Mouse (Mus musculus): Measurements from ENCODE around the gene Trpm6. TPM values are rescaled to one million over a fixed set of nuclear protein-coding genes. Genes with fewer than 3 reads are reported as not detected.

Trpm6 gene
- total RNA-seq (2012; rRNA removed), result 0.53 and 0.80 TPM in 2 replicates

GRCm38 (mm10) chr19:18749598-18750339, at the start of gene Trpm6:
Gene Trpm6 (plus strand): TSS chr19:18749983.
- Histone ChIP-seq H3K9me3 (ENCODE audit: control insufficient read depth, insufficient read depth, low read depth, low read length) (no peaks in the 10 kb centered on the region), H3K27ac (ENCODE audit: insufficient read depth, low read depth, low read length, poor library complexity, severe bottlenecking) (no peak within 1 kb of the TSS), H3K36me3 (ENCODE audit: control insufficient read depth, insufficient read depth, low read length, poor library complexity, severe bottlenecking) (no peaks in the 10 kb centered on the region), H3K4me1 (ENCODE audit: control insufficient read depth in 2 of 2, insufficient read depth in 2 of 2, low read length in 2 of 2, poor library complexity in 1 of 2) (no peaks in the 10 kb centered on the region), H3K4me3 (ENCODE audit: insufficient read depth in 1 of 2, low read depth in 1 of 2, low read length in 2 of 2, poor library complexity in 1 of 2, severe bottlenecking in 1 of 2) (peak within 1 kb of the TSS; percentile 45 to 63), H3K9ac (ENCODE audit: insufficient read depth, low read depth, low read length, poor library complexity, severe bottlenecking) (peak within 1 kb of the TSS; percentile 56)
- TF ChIP-seq MAFK (IDR thresholded peaks at IDR 0.05; ENCODE audit: insufficient read depth, low read depth, low read length), result no peak
- no peak for TF ChIP-seq HCFC1 (IDR thresholded peaks at IDR 0.05; ENCODE audit: borderline replicate concordance, insufficient read depth, low read length)
- no peak for TF ChIP-seq ZC3H11A (IDR thresholded peaks at IDR 0.05; ENCODE audit: borderline replicate concordance, low read depth, low read length)
- TF ChIP-seq ZNF384 (IDR thresholded peaks at IDR 0.05; ENCODE audit: low read depth, low read length), result no peak
- TF ChIP-seq CHD2 (IDR thresholded peaks at IDR 0.05; ENCODE audit: low read depth, low read length), result no peak
- in situ Hi-C loops (cut with MboI; ENCODE audit: low sequenced_read_pairs in 2 of 2, unreplicated experiment in 2 of 2), result no loop called here
- DNase-seq (ENCODE audit: low read depth, low spot score), result no peak

- peaks cover 4% of the 10 kb centered on the region in 2 experiments; a peak in 2 of 4 replicates for H3K4me1 ChIP-seq (ENCODE audit: control insufficient read depth in 2 of 2, insufficient read depth in 2 of 2, low read length in 2 of 2, poor library complexity in 1 of 2)
- no peak overlapping the region for H3K27ac ChIP-seq (ENCODE audit: insufficient read depth, low read depth, low read length, poor library complexity, severe bottlenecking)
- no peaks in the 10 kb centered on the region for H3K9me3 ChIP-seq (ENCODE audit: control insufficient read depth, insufficient read depth, low read depth, low read length)
- no peak overlapping the region for H3K9ac ChIP-seq (ENCODE audit: insufficient read depth, low read depth, low read length, poor library complexity, severe bottlenecking)
- no peak overlapping the region for H3K4me3 ChIP-seq (ENCODE audit: insufficient read depth in 1 of 2, low read depth in 1 of 2, low read length in 2 of 2, poor library complexity in 1 of 2, severe bottlenecking in 1 of 2)
- TF ChIP-seq ZNF384 (IDR thresholded peaks at IDR 0.05; ENCODE audit: low read depth, low read length) (no peak), CHD2 (IDR thresholded peaks at IDR 0.05; ENCODE audit: low read depth, low read length) (no peak), MAFK (IDR thresholded peaks at IDR 0.05; ENCODE audit: insufficient read depth, low read depth, low read length) (no peak), HCFC1 (IDR thresholded peaks at IDR 0.05; ENCODE audit: borderline replicate concordance, insufficient read depth, low read length) (no peak), ZC3H11A (IDR thresholded peaks at IDR 0.05; ENCODE audit: borderline replicate concordance, low read depth, low read length) (no peak)
- in situ Hi-C loops (cut with MboI; ENCODE audit: low sequenced_read_pairs in 2 of 2, unreplicated experiment in 2 of 2), result no loop called here
- H3K36me3 ChIP-seq (ENCODE audit: control insufficient read depth, insufficient read depth, low read length, poor library complexity, severe bottlenecking), result no peaks in the 10 kb centered on the region; the same call in 1 of the 2 replicates
- DNase-seq (ENCODE audit: low read depth, low spot score), result no peak
These were observed 41.7 kb upstream of the Trpm6 start for GRCm38 (mm10) chr19:18708101-18708500.

- in situ Hi-C loops (cut with MboI; ENCODE audit: low sequenced_read_pairs in 2 of 2, unreplicated experiment in 2 of 2), result no loop called here
- no peak overlapping the region for H3K27ac ChIP-seq (ENCODE audit: insufficient read depth, low read depth, low read length, poor library complexity, severe bottlenecking)
These were observed 38.9 kb upstream of the Trpm6 start for GRCm38 (mm10) chr19:18710903-18711302.

GRCm38 (mm10) chr19:18711589-18711988, 38.2 kb upstream of the Trpm6 start:
- H3K4me3 ChIP-seq (ENCODE audit: insufficient read depth in 1 of 2, low read depth in 1 of 2, low read length in 2 of 2, poor library complexity in 1 of 2, severe bottlenecking in 1 of 2), result no peak overlapping the region
- peak overlapping the region; percentile 24; the same call in 1 of the 2 replicates for H3K27ac ChIP-seq (ENCODE audit: insufficient read depth, low read depth, low read length, poor library complexity, severe bottlenecking)
- no peak overlapping the region for H3K9ac ChIP-seq (ENCODE audit: insufficient read depth, low read depth, low read length, poor library complexity, severe bottlenecking)
- in situ Hi-C loops (cut with MboI; ENCODE audit: low sequenced_read_pairs in 2 of 2, unreplicated experiment in 2 of 2), result no loop called here
- no peaks in the 10 kb centered on the region for H3K9me3 ChIP-seq (ENCODE audit: control insufficient read depth, insufficient read depth, low read depth, low read length)
- DNase-seq (ENCODE audit: low read depth, low spot score), result no peak
- no peak for TF ChIP-seq MAFK (IDR thresholded peaks at IDR 0.05; ENCODE audit: insufficient read depth, low read depth, low read length)
- TF ChIP-seq ZNF384 (IDR thresholded peaks at IDR 0.05; ENCODE audit: low read depth, low read length), result no peak
- no peak for TF ChIP-seq HCFC1 (IDR thresholded peaks at IDR 0.05; ENCODE audit: borderline replicate concordance, insufficient read depth, low read length)
- TF ChIP-seq CHD2 (IDR thresholded peaks at IDR 0.05; ENCODE audit: low read depth, low read length), result no peak
- no peak for TF ChIP-seq ZC3H11A (IDR thresholded peaks at IDR 0.05; ENCODE audit: borderline replicate concordance, low read depth, low read length)
- peaks cover 4% of the 10 kb centered on the region in 2 experiments; a peak in 2 of 4 replicates for H3K4me1 ChIP-seq (ENCODE audit: control insufficient read depth in 2 of 2, insufficient read depth in 2 of 2, low read length in 2 of 2, poor library complexity in 1 of 2)
- H3K36me3 ChIP-seq (ENCODE audit: control insufficient read depth, insufficient read depth, low read length, poor library complexity, severe bottlenecking), result no peaks in the 10 kb centered on the region; the same call in 1 of the 2 replicates

More at GRCm38 (mm10) chr19:18710903-18711302, 38.9 kb upstream of the Trpm6 start:
- Histone ChIP-seq H3K9ac (ENCODE audit: insufficient read depth, low read depth, low read length, poor library complexity, severe bottlenecking) (no peak overlapping the region), H3K36me3 (ENCODE audit: control insufficient read depth, insufficient read depth, low read length, poor library complexity, severe bottlenecking) (no peaks in the 10 kb centered on the region; the same call in 1 of the 2 replicates), H3K9me3 (ENCODE audit: control insufficient read depth, insufficient read depth, low read depth, low read length) (no peaks in the 10 kb centered on the region), H3K4me3 (ENCODE audit: insufficient read depth in 1 of 2, low read depth in 1 of 2, low read length in 2 of 2, poor library complexity in 1 of 2, severe bottlenecking in 1 of 2) (no peak overlapping the region), H3K4me1 (ENCODE audit: control insufficient read depth in 2 of 2, insufficient read depth in 2 of 2, low read length in 2 of 2, poor library complexity in 1 of 2) (peaks cover 4% of the 10 kb centered on the region in 2 experiments; a peak in 2 of 4 replicates)
- TF ChIP-seq ZC3H11A (IDR thresholded peaks at IDR 0.05; ENCODE audit: borderline replicate concordance, low read depth, low read length) (no peak), ZNF384 (IDR thresholded peaks at IDR 0.05; ENCODE audit: low read depth, low read length) (0 out of 2 replicates have a peak, but pooled peaks have one; percentile 80), CHD2 (IDR thresholded peaks at IDR 0.05; ENCODE audit: low read depth, low read length) (no peak), HCFC1 (IDR thresholded peaks at IDR 0.05; ENCODE audit: borderline replicate concordance, insufficient read depth, low read length) (no peak)
- DNase-seq (ENCODE audit: low read depth, low spot score), result peak; percentile 63

Data from ES-E14 (cell line).